Mouse (Mus musculus) thymus, adult 2 months (tissue): Measurements from ENCODE around the gene Apba1.

ENCODE experiments used
- CTCF ChIP-seq: fragments of 200-500 bp; IDR thresholded peaks from 2 replicates; pipeline ENCODE4 v1.5.1; 2012; ENCODE audit warnings: mild to moderate bottlenecking, control low read depth, low read length, moderate library complexity, borderline replicate concordance; ENCODE audit not compliant: control insufficient read depth, poor library complexity, insufficient read depth; ENCODE audit errors: extremely low read depth
- POLR2A ChIP-seq: fragments of 200-500 bp; IDR thresholded peaks from 2 replicates; pipeline ENCODE4 v1.6.1; 2012; ENCODE audit warnings: mild to moderate bottlenecking, low read length, control low read depth, moderate library complexity; ENCODE audit not compliant: control insufficient read depth, poor library complexity, insufficient read depth; ENCODE audit errors: extremely low read depth

DNA sequence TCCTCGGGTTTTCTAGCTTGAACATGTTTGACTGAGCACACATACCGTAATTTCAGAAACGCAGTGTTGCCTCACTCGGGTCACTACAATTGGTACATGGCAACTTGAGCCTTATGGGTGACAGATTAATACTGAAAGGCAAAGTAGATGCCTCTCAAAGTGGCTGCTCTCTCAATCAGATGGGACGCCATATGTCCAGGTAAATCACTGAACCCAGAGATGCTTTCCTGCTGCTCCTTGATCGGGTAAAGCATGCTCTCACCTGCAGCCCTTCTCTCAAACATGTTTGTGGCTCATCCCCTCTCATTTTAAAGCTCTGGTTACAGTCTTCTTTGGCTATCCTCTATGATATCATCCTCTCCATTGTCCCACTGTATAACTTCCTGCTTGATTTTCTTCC, 4.7 kb downstream of the Apba1 start:
- no peak for TF ChIP-seq CTCF
- TF ChIP-seq POLR2A = no peak
